Mouse (Mus musculus) Patski (cell line): Measurements from ENCODE around the gene Prkca. TPM values are rescaled to one million over a fixed set of nuclear protein-coding genes. Genes with fewer than 3 reads are reported as not detected.

Source experiments
- ATAC-seq: fragments of 100-300 bp; one replicate; pipeline ENCODE4 v1.8.0; 2021
- CTCF ChIA-PET: fragments of 350-600 bp; sonication (Branson Sonifier 250); formaldehyde crosslinking; loops from one replicate; lab custom pipeline; 2022; ENCODE audit warnings: inconsistent platforms; lab: Charles Lee
- POLR2A ChIA-PET: fragments of 350-600 bp; sonication (Branson Sonifier 250); formaldehyde crosslinking; loops from one replicate; lab custom pipeline; 2022; ENCODE audit warnings: antibody characterized with exemption, inconsistent platforms; lab: Charles Lee
- DNase-seq: peaks from one replicate; pipeline ENCODE4 v3.0.0-alpha.2; 2011; ENCODE audit warnings: low read depth, low spot score
- H3K27me3 ChIP-seq: fragments of 371-371 bp; one replicate; pipeline ENCODE4 v1.5.1; 2021
- CTCF ChIP-seq: fragments of 100-300 bp; IDR thresholded peaks from one replicate; pipeline ENCODE4 v1.5.1; 2021
- in situ Hi-C: fragments of 300-500 bp; cut with MboI; formaldehyde crosslinking; loops from 3 replicates; pipeline ENCODE4 v1.11.1; 2018; ENCODE audit warnings: low pct_unique_long_range_greater_than_20kb, mixed read lengths
- polyA plus RNA-seq: library from polyadenylated mRNA; unstranded; gene quantifications from one replicate; pipeline ENCODE4 v1.2.3, GENCODE M21; 2021

Gene Prkca
- polyA plus RNA-seq, result 37.4 TPM

DNA sequence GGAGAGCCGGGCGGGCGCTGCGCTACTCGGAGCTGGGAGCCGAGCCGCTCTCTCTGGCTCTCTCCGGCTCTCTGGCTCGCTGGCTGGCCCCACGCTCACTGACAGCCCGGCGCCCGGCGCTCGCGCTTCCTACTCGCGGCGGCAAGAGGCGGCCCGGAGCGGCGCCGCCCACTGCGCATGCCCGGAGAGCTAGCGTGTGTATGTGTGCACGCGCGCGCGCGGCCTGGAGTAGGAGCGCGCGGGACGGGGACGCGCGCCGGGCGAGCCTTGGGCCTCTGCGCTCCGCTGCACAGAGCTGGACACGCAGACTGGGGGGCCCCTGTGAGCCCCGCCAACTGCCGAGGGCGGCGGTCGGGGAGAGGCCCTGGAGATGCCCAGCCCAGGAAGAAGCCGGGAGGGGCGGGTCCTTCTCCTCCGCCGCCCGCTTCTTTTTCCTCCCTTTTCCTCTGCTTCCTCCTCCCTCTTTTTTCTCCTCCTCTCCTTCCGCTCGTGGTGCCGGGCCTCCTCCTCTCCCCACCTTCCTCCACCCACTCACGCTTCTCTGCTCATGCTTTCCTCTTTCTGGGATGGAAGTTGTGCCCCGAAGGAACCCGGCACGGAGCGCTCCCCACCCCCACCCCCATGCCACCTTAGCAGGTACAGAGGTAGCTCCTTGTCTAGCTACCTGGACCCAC lies at the start of gene Prkca:
Gene Prkca, minus strand, starts transcription at position 140 of the 674 bp plus-strand sequence.
- ATAC-seq, result peak; percentile 91
- POLR2A ChIA-PET, result interaction anchor here (0.9 to 3.3 kb wide), 4 partner anchors 11 to 148 kb away, joined by 3 to 15 read pairs (median 6); no protein-coding TSS in a partner anchor

GRCm38 (mm10) chr11:108385666-108386024 lies 41.9 kb upstream of the Prkca start:
- in situ Hi-C loops, result no loop called here
- CTCF ChIA-PET, result interaction anchor here (1.4 kb wide), 1 partner anchor 354 kb away, joined by 5 read pairs; no protein-coding TSS in a partner anchor
- TF ChIP-seq CTCF, result no peak
- H3K27me3 ChIP-seq, result no peaks in the 10 kb centered on the region
- POLR2A ChIA-PET, result no interaction called here
- no peak for ATAC-seq
- DNase-seq, result no peak

More for the DNA sequence above, at the start of gene Prkca:
- in situ Hi-C loops, result no loop called here
- TF ChIP-seq CTCF, result no peak
- no peaks in the 10 kb centered on the region for H3K27me3 ChIP-seq
- peak; percentile 50 for DNase-seq
- CTCF ChIA-PET, result no interaction called here

DNA sequence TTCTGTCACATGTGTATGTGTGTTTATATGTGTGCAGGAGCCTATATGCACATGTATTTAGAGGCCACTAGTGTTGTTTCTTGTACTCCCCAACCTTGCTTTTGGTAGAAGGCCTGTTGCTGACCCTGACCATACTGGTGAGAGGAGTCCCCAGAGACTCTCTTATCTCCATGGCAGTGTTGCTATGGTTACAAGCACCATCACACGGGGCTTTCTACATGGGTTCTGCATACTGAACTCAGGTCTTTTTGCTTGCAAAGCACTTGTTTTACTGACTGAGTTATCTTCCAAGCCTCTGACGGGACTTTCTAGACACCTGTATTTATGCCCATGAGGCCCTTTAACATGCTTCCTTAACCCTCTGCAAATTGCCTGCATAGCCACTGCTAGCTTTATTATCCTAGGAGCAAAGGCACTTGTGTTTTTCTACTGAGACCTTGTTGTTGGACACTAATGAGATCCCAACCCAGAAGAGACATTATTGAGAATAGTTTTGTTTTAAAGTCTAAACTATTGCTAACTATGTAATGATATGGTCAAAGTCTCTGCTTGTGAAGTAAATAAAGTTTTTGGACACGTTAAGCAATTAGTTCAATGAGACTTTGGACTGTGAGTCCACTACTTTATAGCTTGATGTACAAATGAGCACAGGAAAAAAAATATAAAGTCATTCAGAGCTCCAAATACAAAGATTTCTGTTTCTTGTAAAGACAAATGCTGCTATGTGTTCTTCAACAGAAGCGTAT lies 41.4 kb upstream of the Prkca start:
- in situ Hi-C loops, result no loop called here
- no peak for DNase-seq
- ChIA-PET POLR2A (interaction anchor here (0.5 kb wide), 1 partner anchor 321 kb away, joined by 3 read pairs; no protein-coding TSS in a partner anchor), CTCF (interaction anchor here (1.0 to 1.4 kb wide), 2 partner anchors 354 to 520 kb away, joined by 3 to 5 read pairs; no protein-coding TSS in a partner anchor)
- H3K27me3 ChIP-seq, result no peaks in the 10 kb centered on the region
- no peak for TF ChIP-seq CTCF
- no peak for ATAC-seq

DNA sequence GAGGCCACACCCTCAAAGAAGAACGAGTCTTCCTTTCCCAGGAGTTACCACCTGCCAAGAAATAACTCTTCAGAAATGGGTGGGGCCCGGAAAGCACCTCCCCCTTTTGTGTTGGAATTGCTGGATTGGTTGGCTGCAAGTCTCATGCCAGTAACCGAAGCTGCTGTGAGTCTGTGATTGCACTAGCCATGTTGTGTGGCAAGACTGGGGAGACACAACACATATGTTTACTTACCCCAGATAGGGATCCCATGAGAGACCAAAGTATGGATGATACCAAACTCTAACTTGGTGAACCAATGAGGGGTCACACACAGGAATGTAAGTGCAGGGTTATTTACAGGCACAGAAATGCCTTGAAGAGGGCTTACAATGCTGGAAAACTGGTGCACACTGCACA lies 38.9 kb upstream of the Prkca start:
- CTCF ChIA-PET, result interaction anchor here (1.8 kb wide), 1 partner anchor 372 kb away, joined by 5 read pairs; no protein-coding TSS in a partner anchor
- TF ChIP-seq CTCF, result no peak
- in situ Hi-C loops, result no loop called here
- DNase-seq, result no peak
- H3K27me3 ChIP-seq, result no peaks in the 10 kb centered on the region
- POLR2A ChIA-PET, result no interaction called here
- ATAC-seq, result no peak

DNA sequence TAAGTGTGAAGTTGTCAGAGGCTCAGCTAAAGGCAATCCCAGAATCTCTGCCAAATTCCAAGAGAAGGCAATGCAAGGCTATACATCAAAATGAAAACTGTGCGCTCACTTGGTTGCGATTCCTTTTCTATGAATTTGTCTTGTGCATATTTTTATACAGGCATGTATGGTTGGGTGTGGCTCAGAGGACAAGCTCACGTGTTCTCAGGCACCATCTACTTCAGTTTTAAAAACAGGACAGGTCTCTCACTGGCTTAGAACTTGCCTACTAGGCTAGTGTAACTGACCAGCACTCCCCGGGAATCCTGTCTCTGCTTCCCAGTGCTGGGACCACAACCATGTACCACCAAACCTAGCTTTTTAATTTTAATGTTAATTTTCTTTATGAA lies 34.6 kb upstream of the Prkca start:
- H3K27me3 ChIP-seq, result no peaks in the 10 kb centered on the region
- in situ Hi-C loops, result loop anchor here (10.0 kb wide), 1 partner anchor 184 kb away; no protein-coding TSS in a partner anchor
- ATAC-seq, result no peak
- no peak for DNase-seq
- no peak for TF ChIP-seq CTCF
- CTCF ChIA-PET, result interaction anchor here (0.7 to 3.3 kb wide), 5 partner anchors 33 to 368 kb away, joined by 3 to 10 read pairs (median 3); no protein-coding TSS in a partner anchor
- POLR2A ChIA-PET, result no interaction called here

GRCm38 (mm10) chr11:108377680-108378362 lies 34.1 kb upstream of the Prkca start:
- in situ Hi-C loops, result loop anchor here (10.0 kb wide), 1 partner anchor 183 kb away; no protein-coding TSS in a partner anchor
- POLR2A ChIA-PET, result no interaction called here
- TF ChIP-seq CTCF, result peak; percentile 98
- no peaks in the 10 kb centered on the region for H3K27me3 ChIP-seq
- peak; percentile 65 for ATAC-seq
- peak; percentile 30 for DNase-seq
- CTCF ChIA-PET, result interaction anchor here (0.7 to 3.3 kb wide), 8 partner anchors 13 to 367 kb away, joined by 3 to 10 read pairs (median 3); no protein-coding TSS in a partner anchor

DNA sequence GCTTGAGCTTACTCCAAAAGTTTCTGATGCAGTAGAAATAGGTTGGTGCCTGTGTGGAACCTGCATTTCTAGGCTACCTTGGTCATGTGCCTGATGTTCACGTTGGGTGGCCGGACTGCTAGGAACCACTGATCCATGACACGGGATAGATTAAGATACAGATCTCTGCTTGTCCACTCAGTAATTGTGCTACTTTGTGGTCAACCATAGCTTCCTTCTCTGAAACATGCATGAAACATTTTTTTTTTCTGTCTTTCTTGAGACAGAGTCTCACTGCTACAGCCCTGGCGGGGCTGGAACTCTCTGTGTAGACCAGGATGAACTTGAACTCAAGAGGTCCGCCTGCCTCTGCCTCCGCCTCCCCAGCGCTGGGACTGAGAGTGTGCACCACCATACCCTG lies 33.1 kb upstream of the Prkca start:
- in situ Hi-C loops, result loop anchor here (10.0 kb wide), 1 partner anchor 182 kb away; no protein-coding TSS in a partner anchor
- ChIA-PET CTCF (interaction anchor here (0.9 to 3.3 kb wide), 4 partner anchors 235 to 366 kb away, joined by 3 to 10 read pairs (median 4); no protein-coding TSS in a partner anchor), POLR2A (interaction anchor here (1.0 kb wide), 1 partner anchor 35 kb away, joined by 3 read pairs; no protein-coding TSS in a partner anchor)
- TF ChIP-seq CTCF, result no peak
- DNase-seq (no peak), ATAC-seq (no peak)
- H3K27me3 ChIP-seq, result no peaks in the 10 kb centered on the region

DNA sequence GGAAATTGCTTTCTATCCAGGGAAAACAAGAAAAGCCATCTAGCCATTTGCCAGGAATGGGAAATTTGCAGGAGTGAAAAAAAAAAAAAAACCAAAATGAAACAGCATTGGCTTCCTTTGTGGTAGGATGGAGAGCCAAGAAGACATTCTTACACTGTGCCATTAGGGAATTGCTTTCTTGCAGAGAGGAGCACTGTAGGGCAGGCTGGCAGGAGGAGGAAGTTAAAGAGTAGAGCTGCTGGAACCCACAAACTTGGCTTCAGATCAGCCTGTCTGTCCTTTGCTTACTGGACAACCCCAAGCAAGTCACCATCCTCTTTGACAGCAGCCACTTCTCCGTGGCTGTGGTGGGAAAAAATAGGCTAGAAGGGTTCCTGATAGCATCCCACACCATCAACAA lies 23.3 kb upstream of the Prkca start:
- in situ Hi-C loops, result loop anchor here (5.0 kb wide), 1 partner anchor 100 kb away; no protein-coding TSS in a partner anchor
- no peak for ATAC-seq
- no peak for DNase-seq
- ChIA-PET POLR2A (no interaction called here), CTCF (interaction anchor here (1.0 kb wide), 1 partner anchor 94 kb away, joined by 3 read pairs; no protein-coding TSS in a partner anchor)
- no peaks in the 10 kb centered on the region for H3K27me3 ChIP-seq
- no peak for TF ChIP-seq CTCF

DNA sequence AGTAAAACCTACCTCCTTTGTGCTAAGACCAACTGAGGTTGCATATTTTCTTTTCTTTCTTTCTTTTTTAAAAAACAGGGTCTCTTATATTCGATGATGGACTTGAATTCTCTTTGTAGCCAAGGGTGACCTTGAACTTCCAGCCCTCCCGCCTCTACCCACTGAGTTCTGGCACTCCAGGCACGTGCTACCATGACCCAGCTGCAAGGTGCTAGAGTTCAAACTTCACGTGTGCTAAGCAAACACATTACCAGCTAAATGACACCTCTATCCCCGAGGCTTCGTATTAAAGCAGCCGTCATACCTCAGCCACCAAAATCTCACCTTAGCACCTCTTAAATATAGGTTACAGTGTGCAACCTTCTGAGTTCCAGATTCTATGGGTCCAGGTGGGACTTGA lies 21.9 kb upstream of the Prkca start:
- no peak for TF ChIP-seq CTCF
- in situ Hi-C loops, result loop anchor here (5.0 kb wide), 1 partner anchor 98 kb away; no protein-coding TSS in a partner anchor
- ATAC-seq, result peak; percentile 4
- H3K27me3 ChIP-seq, result no peaks in the 10 kb centered on the region
- no peak for DNase-seq
- ChIA-PET POLR2A (interaction anchor here (3.4 kb wide), 1 partner anchor 21 kb away, joined by 15 read pairs; the partner anchor contains the start of genes Apoh and Prkca), CTCF (interaction anchor here (0.8 kb wide), 1 partner anchor 19 kb away, joined by 3 read pairs; no protein-coding TSS in a partner anchor)
